Mouse (Mus musculus) c-Kit-negative CD71-positive TER-119-positive erythroid progenitor cells, embryonic 14.5 days (primary cell): ENCODE data around the gene Rpl36-ps4.
"Not testable (repeated sequence)": the region's sequence is repeated elsewhere in the genome, so short reads cannot be mapped to it uniquely, and the experiment has no call there.

Experiments
- DNase-seq: peaks from one replicate; pipeline ENCODE4 v3.0.0-alpha.2; 2013; ENCODE audit warnings: low read depth, low spot score

Gene Rpl36-ps4

DNA sequence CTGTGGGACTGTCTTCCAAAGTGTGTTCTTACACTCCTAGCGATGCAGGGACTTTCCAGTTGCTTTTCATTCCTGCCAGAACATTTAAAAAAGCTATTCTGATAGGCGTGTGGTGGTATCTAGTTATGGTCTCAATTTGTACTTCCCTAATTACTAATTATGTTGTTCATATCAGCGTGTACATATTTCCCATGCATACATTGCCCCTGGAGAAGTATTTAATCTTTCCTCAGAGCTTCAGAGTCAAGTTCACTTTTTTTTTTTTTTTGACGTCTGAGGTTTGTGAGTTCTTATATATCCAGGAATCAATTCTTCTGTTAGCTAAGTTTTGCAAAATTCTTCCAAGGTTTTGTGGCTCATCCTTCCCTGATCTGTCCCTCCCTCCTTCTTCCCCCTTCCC, 15.4 kb downstream of the Rpl36-ps4 start:
- no peak for DNase-seq

DNA sequence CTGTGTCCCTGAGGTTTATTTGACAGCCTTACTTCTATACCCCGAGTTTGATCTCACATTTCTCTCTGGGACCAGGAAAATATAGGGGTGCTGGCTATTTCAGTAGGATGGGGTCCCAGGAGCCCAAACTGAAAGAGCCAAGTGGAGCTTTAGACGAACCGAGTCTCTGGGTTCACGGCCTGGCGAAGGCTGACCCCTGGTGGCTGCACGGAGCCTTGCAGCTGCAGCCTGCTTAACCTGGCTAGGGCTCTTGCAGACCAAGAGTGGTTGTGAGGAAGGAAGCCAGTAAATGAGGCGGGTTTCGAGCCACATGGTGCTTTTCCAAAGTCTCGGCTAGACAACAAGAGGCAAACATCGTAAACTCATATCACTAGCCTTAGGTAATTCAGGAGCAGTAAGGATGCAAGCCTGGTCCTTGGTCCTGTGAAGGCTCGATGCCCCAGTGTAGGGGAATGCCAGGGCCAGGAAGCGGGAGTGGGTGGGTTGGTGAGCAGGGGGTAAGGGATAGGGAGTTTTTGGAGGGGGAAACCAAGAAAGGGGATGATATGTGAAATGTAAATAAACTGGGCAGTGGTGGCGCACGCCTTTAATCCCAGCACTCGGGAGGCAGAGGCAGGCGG, 28.3 kb downstream of the Rpl36-ps4 start:
- DNase-seq, result no peak

DNA sequence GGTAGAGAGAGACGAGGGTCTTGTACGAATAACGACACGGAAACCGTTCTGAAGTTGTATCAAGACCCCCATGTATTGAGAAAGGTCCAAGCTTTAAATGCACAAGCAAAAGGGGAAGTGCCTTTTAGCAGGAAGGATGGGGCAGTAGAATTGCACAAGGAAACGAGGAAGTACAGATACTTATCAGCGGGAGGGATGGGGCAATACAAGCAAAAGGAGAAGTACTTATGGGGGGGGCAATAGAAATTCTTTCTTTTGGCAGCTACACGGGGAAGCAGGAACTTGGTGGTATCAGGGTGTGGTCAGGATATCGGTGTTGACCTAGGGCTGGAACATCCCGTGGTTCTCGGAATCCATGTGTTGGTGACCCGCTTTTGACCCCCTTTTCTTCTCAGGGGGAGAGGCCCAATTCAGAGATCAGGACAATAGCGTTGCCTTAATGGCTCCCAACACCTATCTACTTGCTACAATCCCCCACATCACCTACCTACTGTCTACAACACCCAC, 33.9 kb downstream of the Rpl36-ps4 start:
- not testable (repeated sequence) for DNase-seq

DNA sequence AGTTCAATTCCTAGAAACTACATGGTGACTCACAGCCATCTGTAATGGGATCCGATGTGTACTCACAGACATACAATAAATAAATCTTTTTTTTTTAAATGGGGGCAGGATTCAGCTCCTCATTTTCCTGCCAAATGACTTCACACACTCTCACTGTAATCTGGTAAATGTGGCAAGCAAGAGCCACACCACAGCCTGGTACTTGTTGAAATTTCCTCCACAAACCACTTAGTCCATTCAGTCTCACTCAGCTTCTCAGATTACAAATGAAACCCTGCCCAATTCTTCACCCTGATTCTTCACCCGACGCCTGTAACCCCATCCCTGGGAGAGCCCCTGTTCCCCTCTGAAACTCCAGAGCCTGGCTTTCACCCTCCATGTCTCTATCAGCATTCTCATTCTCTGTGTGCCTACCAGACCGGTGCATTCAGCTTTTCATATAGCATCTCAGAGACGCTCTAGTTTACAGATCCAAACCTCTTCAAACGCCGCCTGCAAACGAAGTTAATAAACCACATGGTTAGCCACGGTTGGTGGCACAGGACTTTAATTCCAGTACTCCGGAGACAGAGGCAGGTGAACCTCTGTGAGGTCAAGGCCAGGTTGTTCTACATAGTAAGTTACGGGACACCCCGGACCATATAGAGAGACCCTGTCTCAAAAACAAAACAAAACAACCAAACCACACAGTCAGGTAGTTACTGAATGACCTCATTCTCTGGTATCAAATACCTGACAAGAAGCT, 36.5 kb downstream of the Rpl36-ps4 start:
- DNase-seq, result no peak

DNA sequence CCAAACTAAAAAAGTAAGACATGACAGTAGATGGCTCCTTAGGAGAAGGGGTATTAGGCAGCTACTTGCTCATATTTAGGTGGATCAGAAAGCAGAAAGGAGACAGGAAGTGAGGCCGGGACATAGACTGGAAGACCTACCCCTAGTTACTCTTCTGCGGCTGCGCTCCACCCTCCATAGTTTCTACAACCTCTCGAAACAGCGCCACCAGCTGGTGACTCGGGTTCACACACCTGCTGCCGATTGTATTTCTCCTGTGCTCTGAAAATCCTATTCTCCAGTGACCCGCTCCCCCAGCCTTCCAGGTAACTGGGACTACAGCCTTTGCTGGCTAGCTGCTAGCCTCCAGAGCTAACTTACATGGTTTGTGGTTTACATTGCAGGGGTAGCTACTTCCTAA, 37.5 kb downstream of the Rpl36-ps4 start:
- DNase-seq, result no peak

DNA sequence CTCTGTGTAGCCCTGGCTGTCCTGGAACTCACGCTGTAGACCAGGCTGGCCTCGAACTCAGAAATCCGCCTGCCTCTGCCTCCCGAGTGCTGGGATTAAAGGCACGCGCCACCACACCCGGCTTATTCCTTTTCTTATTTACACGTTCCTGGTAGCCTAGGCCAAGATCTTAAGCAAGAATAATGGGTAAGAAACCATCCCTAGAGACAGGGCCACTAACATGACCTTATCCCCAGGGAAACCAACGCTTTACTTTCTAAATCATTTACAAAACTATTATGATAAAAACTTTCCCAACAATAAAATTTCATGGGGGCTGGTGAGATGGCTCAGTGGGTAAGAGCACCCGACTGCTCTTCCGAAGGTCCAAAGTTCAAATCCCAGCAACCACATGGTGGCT, 38.6 kb downstream of the Rpl36-ps4 start:
- DNase-seq, result not testable (repeated sequence)

DNA sequence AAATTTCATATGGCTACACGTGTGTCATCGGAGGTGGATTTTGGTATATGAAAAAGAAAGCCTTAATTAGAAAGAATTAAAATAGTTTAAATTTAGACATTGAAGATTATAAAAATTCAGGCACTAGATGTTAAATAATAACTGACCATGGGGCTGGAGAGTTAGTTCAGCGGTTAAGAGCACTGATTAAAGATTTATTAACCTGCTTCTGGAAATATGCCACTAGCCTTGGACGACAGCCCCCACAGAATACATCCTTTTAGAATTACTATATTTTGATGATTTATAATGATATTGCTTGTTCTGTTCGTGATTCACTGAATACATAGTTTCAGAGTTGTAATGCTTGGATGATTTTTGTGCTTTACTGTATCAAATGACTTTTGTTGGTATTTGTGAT, 39.2 kb downstream of the Rpl36-ps4 start:
- DNase-seq, result not testable (repeated sequence)

DNA sequence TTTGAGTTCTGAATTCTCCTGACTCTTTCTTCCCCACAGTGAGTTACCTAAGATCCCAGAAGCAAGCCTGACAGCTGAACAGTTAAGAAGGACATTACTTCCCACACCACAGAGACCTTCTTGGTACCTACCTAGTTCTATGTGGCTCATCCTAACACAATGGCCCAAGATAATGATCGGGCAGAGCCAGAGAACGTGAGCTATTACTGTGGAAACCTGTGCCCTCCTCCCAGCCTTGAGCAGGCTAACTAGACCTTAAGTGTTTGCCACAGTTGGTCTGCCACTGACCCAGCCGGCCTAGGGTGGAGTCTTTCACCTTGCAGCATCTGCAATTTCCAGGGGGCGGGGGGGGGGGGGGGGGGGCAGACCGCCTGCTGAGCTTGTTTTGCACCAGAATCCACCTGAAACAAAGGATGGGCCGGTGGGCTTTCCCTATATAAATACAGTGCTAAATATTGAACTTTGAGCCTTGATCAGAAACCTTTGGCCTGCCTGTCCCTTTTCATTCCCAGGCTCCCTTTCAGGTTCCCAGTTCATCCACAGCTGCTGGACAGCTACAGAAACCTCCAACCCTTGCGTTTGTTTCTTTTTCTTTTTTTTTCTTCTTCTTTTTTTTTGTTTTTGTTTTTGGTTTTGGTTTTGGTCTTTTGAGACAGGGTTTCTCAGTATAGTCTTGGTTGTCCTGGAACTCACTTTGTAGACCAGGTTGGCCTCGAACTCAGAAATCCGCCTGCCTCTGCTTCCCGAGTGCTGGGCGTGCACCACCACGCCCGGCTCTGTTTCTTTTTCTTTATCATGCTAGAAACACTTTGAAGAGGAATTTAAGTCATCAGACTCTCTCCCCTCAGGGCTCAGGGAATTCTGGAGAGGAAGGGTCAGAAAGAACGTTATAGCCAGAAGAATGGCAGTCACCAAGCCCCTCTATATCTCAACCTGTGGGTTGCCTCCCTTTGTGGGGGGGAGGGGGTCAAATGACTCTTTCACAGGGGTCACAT, 42.6 kb downstream of the Rpl36-ps4 start:
- DNase-seq, result no peak

DNA sequence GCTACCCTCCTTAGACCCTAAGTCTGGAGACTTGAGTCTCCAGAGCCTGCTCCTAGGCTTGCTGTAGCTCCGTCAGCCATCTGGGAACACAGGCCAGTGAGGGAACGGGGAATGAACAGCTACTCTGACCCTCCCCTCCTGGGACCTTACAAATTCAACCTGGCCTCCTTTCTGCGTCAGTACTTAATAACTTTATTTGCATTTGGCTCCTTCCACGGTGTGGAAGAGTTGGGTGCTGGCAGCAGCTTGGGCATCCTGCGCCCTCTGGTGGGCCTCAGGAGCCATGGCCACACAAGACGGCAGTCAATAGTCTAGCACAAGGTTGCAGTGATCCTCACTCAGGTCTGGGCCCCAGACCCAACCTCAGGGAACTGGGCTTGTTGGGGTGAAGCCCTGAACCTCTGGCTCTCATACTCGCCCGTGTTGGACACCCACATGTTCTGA, 47.7 kb downstream of the Rpl36-ps4 start:
- DNase-seq, result not testable (repeated sequence)
